In the genomic region with DNA sequence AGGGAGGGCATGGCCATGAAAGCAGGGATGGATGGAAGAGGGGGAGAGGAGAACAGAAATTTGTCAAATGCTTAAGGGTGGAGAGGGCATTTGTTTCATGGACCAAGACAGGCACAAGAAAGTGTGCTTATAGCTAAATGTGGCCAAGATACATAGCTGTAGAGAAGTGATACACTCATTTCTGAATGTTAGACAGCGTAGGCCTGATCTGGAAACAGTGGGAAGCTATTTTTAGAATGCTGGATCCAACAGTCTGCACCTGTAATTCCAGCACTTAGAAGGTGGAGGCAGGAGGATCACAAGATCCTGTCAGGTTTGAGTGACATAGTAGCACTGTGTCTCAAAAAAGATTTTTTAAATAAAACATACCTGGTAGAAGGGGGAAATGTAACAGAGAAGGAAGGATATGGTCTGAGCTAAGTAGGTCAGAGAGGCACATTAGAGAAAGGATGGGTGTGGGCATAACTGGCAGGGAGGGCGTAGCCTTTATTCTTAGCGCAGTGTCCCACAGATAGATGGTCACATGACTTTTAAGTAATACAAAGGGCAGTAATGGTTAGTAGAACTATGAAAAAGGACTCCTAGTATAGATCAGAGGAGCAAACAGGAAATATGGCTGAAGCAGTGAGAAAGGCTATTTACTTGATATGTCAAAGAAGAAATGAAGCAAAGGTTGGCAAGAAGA, we compare ENCODE assay signal across 19 mouse cellular contexts.
DNase-seq lines count a peak whose midpoint lies in the region; ATAC-seq and TF ChIP-seq lines count a peak whose summit lies in the region.
"Had no signal": no experiment of that assay in that cellular context is flagged by ENCODE, and none has a peak within 500 bp of the region (broad histone marks: within the 10 kb centered on the region; RNA-seq: fewer than 3 reads in every experiment).

No protein-coding gene starts in this region.

- peaks cover 87% of the 10 kb centered on the region for H3K36me3 ChIP-seq in limb, embryonic 10.5 days

- intact Hi-C loops in heart, postnatal 10 days (cut with DNase I): no loop called here

- DNase-seq in heart, adult 11 months: peak; percentile 25
- DNase-seq in heart, postnatal 10 days: no peak
- peak; percentile 2 for DNase-seq in lung, postnatal 25 days (ENCODE audit: low spot score)
- DNase-seq in lung, adult 2 months: no peak
- no peak for DNase-seq in limb, embryonic 10.5 days (ENCODE audit: low spot score)
- no peak for DNase-seq in layer of hippocampus, adult 11-12 months (ENCODE audit: low spot score)
- DNase-seq: cerebellum, adult 9-10 months; heart, postnatal 36 days; layer of hippocampus, postnatal 36 days; lung, postnatal 14 days; right cerebral cortex, adult 18-20 months; thymus, postnatal 4 days had no signal

- peak; percentile 21; the same call in 1 of the 2 replicates for ATAC-seq in megakaryocyte, adult 5-6 weeks (ENCODE audit: poor library complexity, severe bottlenecking)
- ATAC-seq: forebrain, embryonic 13.5 days; intestine, embryonic 15.5 days had no signal

- TF ChIP-seq CTCF in lung, adult 2 months (IDR thresholded peaks at IDR 0.05; ENCODE audit: insufficient read depth, low read length): no peak

- H3K4me1 ChIP-seq in lung, adult 2 months (ENCODE audit: control insufficient read depth, insufficient read depth, low read length): 0 out of 2 replicates have a peak, but pooled peaks cover 2% of the 10 kb centered on the region
- no peaks in the 10 kb centered on the region for H3K4me1 ChIP-seq in limb, embryonic 10.5 days
- H3K4me1 ChIP-seq: forebrain, embryonic 13.5 days; intestine, embryonic 15.5 days; neural tube, embryonic 12.5 days had no signal

- H3K9me3 ChIP-seq in limb, embryonic 10.5 days (replicated peaks): no peaks in the 10 kb centered on the region
- H3K9me3 ChIP-seq: forebrain, embryonic 13.5 days; intestine, embryonic 15.5 days; neural tube, embryonic 12.5 days had no signal

- H3K27me3 ChIP-seq in limb, embryonic 10.5 days (ENCODE audit: low read depth, poor library complexity, severe bottlenecking): no peaks in the 10 kb centered on the region
- H3K27me3 ChIP-seq: forebrain, embryonic 13.5 days; intestine, embryonic 15.5 days; neural tube, embryonic 12.5 days had no signal

- TF ChIP-seq POLR2A in lung, adult 2 months (IDR thresholded peaks at IDR 0.05; ENCODE audit: borderline replicate concordance, extremely low read depth, low read depth, low read length): no peak

- WGBS in lung, adult 2 months: 51% methylated on average over 3 of the region's 3 CpGs
- 98% methylated on average over 3 of the region's 3 CpGs for WGBS in limb, embryonic 10.5 days

- H3K4me3 ChIP-seq in lung, adult 2 months (replicated peaks; ENCODE audit: extremely low read depth, low read depth, low read length): no peak overlapping the region
- H3K4me3 ChIP-seq in limb, embryonic 10.5 days: no peak overlapping the region
- H3K4me3 ChIP-seq: forebrain, embryonic 13.5 days; intestine, embryonic 15.5 days; layer of hippocampus, adult 2 months; neural tube, embryonic 12.5 days had no signal

- no peak overlapping the region for H3K27ac ChIP-seq in limb, embryonic 10.5 days
- H3K27ac ChIP-seq: forebrain, embryonic 13.5 days; hindbrain, embryonic 14.5 days; intestine, embryonic 15.5 days; kidney, postnatal 0 days; layer of hippocampus, adult 2 months; neural tube, embryonic 12.5 days had no signal

Comparison
In these comparisons a context has a peak if more than half of its experiments do, and no peak if none do; other contexts are left out.
1. DNase-seq: peak in heart, adult 11 months (single experiment) and lung, postnatal 25 days (single experiment); none in heart, postnatal 10 days (0 of 2), lung, adult 2 months (single experiment), limb, embryonic 10.5 days (single experiment) and layer of hippocampus, adult 11-12 months (single experiment).